Mouse (Mus musculus) heart, embryonic 11.5 days (tissue): ENCODE measurements at regions not wholly inside any gene's neighbourhood (a gene's known extent, or its start where the extent isn't known, plus 50 kb on each side); places are given as distances from the start of the nearest gene placed in this dataset.

Source experiments
- ATAC-seq: fragments of 200-750 bp; cut with Nextera tagmentation; replicated peaks from 2 replicates; pipeline ENCODE4 v1.8.0; 2017; ENCODE audit warnings: moderate library complexity; ENCODE audit not compliant: insufficient number of reproducible peaks, low FRiP score, low TSS enrichment
- H3K27ac ChIP-seq: fragments of 300-500 bp; sonication (generic); 2 replicates; pipeline ENCODE4 v1.5.1; 2014; ENCODE audit warnings: mild to moderate bottlenecking, low read depth, low read length
- H3K27me3 ChIP-seq: fragments of 300-500 bp; sonication (generic); 2 replicates; pipeline ENCODE4 v1.6.1; 2014; ENCODE audit warnings: mild to moderate bottlenecking, low read length, mixed read lengths; ENCODE audit not compliant: control insufficient read depth, insufficient read depth
- H3K36me3 ChIP-seq: fragments of 300-500 bp; sonication (generic); 2 replicates; pipeline ENCODE4 v1.6.1; 2014; ENCODE audit warnings: mild to moderate bottlenecking, low read length, moderate library complexity, mixed read lengths; ENCODE audit not compliant: control insufficient read depth, insufficient read depth
- H3K4me1 ChIP-seq: fragments of 300-500 bp; sonication (generic); 2 replicates; pipeline ENCODE4 v1.6.1; 2014; ENCODE audit warnings: low read length; ENCODE audit not compliant: control insufficient read depth, insufficient read depth
- H3K4me2 ChIP-seq: fragments of 300-500 bp; sonication (generic); 2 replicates; pipeline ENCODE4 v1.6.1; 2014; ENCODE audit warnings: mild to moderate bottlenecking, moderate library complexity
- H3K4me3 ChIP-seq: fragments of 300-500 bp; sonication (generic); 2 replicates; pipeline ENCODE4 v1.5.1; 2014; ENCODE audit warnings: low read depth, low read length
- H3K9ac ChIP-seq: fragments of 300-500 bp; sonication (generic); 2 replicates; pipeline ENCODE4 v1.6.1; 2014; ENCODE audit warnings: mild to moderate bottlenecking, low read depth, low read length, moderate library complexity
- H3K9me3 ChIP-seq: fragments of 300-500 bp; sonication (generic); replicated peaks from 2 replicates; pipeline ENCODE4 v1.6.1; 2016; ENCODE audit warnings: low read length; ENCODE audit not compliant: control insufficient read depth
- WGBS: fragments of 180-500 bp; shearing (Covaris S2); extraction: QIAGEN DNeasy Blood & Tissue Kit; methylation state at CpG from one replicate; pipeline ENCODE4 v1.1.7; 2014; ENCODE audit not compliant: insufficient replicate concordance; 5-methylcytosine and 5-hydroxymethylcytosine counted together

- H3K4me1 ChIP-seq: no peaks in the 10 kb centered on the region
- no peak overlapping the region for H3K27ac ChIP-seq
- H3K27me3 ChIP-seq: no peaks in the 10 kb centered on the region
- 52% methylated on average over 2 of the region's 2 CpGs for WGBS
- H3K9me3 ChIP-seq: no peaks in the 10 kb centered on the region
- no peak for ATAC-seq
- H3K4me2 ChIP-seq: no peak overlapping the region
- no peak overlapping the region for H3K9ac ChIP-seq
- no peaks in the 10 kb centered on the region for H3K36me3 ChIP-seq
- H3K4me3 ChIP-seq: no peak overlapping the region
These were observed 74.2 kb upstream of the Slc6a6 start for GRCm38 (mm10) chr6:91609671-91610070.

- Histone ChIP-seq H3K4me3 (no peak overlapping the region), H3K9me3 (no peaks in the 10 kb centered on the region), H3K27ac (no peak overlapping the region), H3K4me2 (no peak overlapping the region), H3K4me1 (peaks cover 8% of the 10 kb centered on the region), H3K36me3 (no peaks in the 10 kb centered on the region), H3K9ac (no peak overlapping the region), H3K27me3 (no peaks in the 10 kb centered on the region)
- 79% methylated on average over 2 of the region's 2 CpGs for WGBS
- no peak for ATAC-seq
These were observed 68.8 kb upstream of the Slc6a6 start for GRCm38 (mm10) chr6:91615022-91615421.

- Histone ChIP-seq H3K36me3 (no peaks in the 10 kb centered on the region), H3K4me3 (no peak overlapping the region), H3K9ac (peak overlapping the region; percentile 52; the same call in 1 of the 2 replicates)
These were observed 67.3 kb upstream of the Slc6a6 start for GRCm38 (mm10) chr6:91616541-91616940.

GRCm38 (mm10) chr6:91617031-91617596, 66.7 kb upstream of the Slc6a6 start:
- H3K9ac ChIP-seq: peak overlapping the region; percentile 52; the same call in 1 of the 2 replicates
- peak overlapping the region; percentile 70 for H3K27ac ChIP-seq
- peak; percentile 84 for ATAC-seq

More at GRCm38 (mm10) chr6:91616541-91616940, 67.3 kb upstream of the Slc6a6 start:
- peaks cover 14% of the 10 kb centered on the region for H3K4me1 ChIP-seq
- H3K9me3 ChIP-seq: no peaks in the 10 kb centered on the region
- ATAC-seq: no peak
- peak overlapping the region; percentile 60 for H3K4me2 ChIP-seq
- WGBS: 71% methylated on average over 7 of the region's 7 CpGs
- no peak overlapping the region for H3K27ac ChIP-seq
- H3K27me3 ChIP-seq: no peaks in the 10 kb centered on the region

GRCm38 (mm10) chr6:91617685-91618084, 66.2 kb upstream of the Slc6a6 start:
- peak overlapping the region; percentile 32; the same call in 1 of the 2 replicates for H3K4me3 ChIP-seq
- H3K27me3 ChIP-seq: no peaks in the 10 kb centered on the region
- H3K4me2 ChIP-seq: peak overlapping the region; percentile 60
- peaks cover 17% of the 10 kb centered on the region for H3K4me1 ChIP-seq
- H3K36me3 ChIP-seq: no peaks in the 10 kb centered on the region
- WGBS: 43% methylated on average over 10 of the region's 10 CpGs
- peak overlapping the region; percentile 52; the same call in 1 of the 2 replicates for H3K9ac ChIP-seq
- 0 out of 2 replicates have a peak, but pooled peaks have one; percentile 16 for ATAC-seq
- no peaks in the 10 kb centered on the region for H3K9me3 ChIP-seq
- H3K27ac ChIP-seq: peak overlapping the region; percentile 70

More at GRCm38 (mm10) chr6:91617031-91617596, 66.7 kb upstream of the Slc6a6 start:
- no peaks in the 10 kb centered on the region for H3K27me3 ChIP-seq
- H3K4me2 ChIP-seq: peak overlapping the region; percentile 60
- no peaks in the 10 kb centered on the region for H3K9me3 ChIP-seq
- H3K36me3 ChIP-seq: no peaks in the 10 kb centered on the region
- WGBS: 2% methylated on average over 13 of the region's 13 CpGs
- H3K4me1 ChIP-seq: peaks cover 17% of the 10 kb centered on the region
- peak overlapping the region; percentile 32 for H3K4me3 ChIP-seq

GRCm38 (mm10) chr6:91619009-91619408, 64.8 kb upstream of the Slc6a6 start:
- H3K9me3 ChIP-seq: no peaks in the 10 kb centered on the region
- no peak for ATAC-seq
- no peak overlapping the region for H3K9ac ChIP-seq
- WGBS: 90% methylated on average over 6 of the region's 6 CpGs
- H3K36me3 ChIP-seq: no peaks in the 10 kb centered on the region
- no peak overlapping the region for H3K4me3 ChIP-seq
- H3K27ac ChIP-seq: no peak overlapping the region
- H3K27me3 ChIP-seq: no peaks in the 10 kb centered on the region
- no peak overlapping the region for H3K4me2 ChIP-seq
- peaks cover 17% of the 10 kb centered on the region for H3K4me1 ChIP-seq

GRCm38 (mm10) chr6:91619735-91620732, 63.8 kb upstream of the Slc6a6 start:
- WGBS: 52% methylated on average over 13 of the region's 13 CpGs
- H3K4me1 ChIP-seq: peaks cover 17% of the 10 kb centered on the region
- no peak overlapping the region for H3K27ac ChIP-seq
- no peak overlapping the region for H3K4me3 ChIP-seq
- no peak overlapping the region for H3K4me2 ChIP-seq
- H3K36me3 ChIP-seq: no peaks in the 10 kb centered on the region
- no peaks in the 10 kb centered on the region for H3K27me3 ChIP-seq
- H3K9me3 ChIP-seq: no peaks in the 10 kb centered on the region
- no peak overlapping the region for H3K9ac ChIP-seq
- no peak for ATAC-seq

GRCm38 (mm10) chr6:91621437-91621836, 62.4 kb upstream of the Slc6a6 start:
- H3K36me3 ChIP-seq: no peaks in the 10 kb centered on the region

More at GRCm38 (mm10) chr6:91621437-91621836, 62.4 kb upstream of the Slc6a6 start:
- no peak overlapping the region for H3K4me2 ChIP-seq
- no peak overlapping the region for H3K4me3 ChIP-seq
- H3K9ac ChIP-seq: no peak overlapping the region
- no peaks in the 10 kb centered on the region for H3K27me3 ChIP-seq
- WGBS: 85% methylated on average over 3 of the region's 3 CpGs
- H3K9me3 ChIP-seq: no peaks in the 10 kb centered on the region
- H3K4me1 ChIP-seq: peaks cover 17% of the 10 kb centered on the region
- no peak for ATAC-seq
- H3K27ac ChIP-seq: no peak overlapping the region
